Mouse (Mus musculus): ENCODE measurements around the gene Ntrk2. TPM values are rescaled to one million over a fixed set of nuclear protein-coding genes. Genes with fewer than 3 reads are reported as not detected.

Ntrk2 gene
- polyA plus RNA-seq, 1 experiment from 2014 or later = 1.7 TPM

DNA sequence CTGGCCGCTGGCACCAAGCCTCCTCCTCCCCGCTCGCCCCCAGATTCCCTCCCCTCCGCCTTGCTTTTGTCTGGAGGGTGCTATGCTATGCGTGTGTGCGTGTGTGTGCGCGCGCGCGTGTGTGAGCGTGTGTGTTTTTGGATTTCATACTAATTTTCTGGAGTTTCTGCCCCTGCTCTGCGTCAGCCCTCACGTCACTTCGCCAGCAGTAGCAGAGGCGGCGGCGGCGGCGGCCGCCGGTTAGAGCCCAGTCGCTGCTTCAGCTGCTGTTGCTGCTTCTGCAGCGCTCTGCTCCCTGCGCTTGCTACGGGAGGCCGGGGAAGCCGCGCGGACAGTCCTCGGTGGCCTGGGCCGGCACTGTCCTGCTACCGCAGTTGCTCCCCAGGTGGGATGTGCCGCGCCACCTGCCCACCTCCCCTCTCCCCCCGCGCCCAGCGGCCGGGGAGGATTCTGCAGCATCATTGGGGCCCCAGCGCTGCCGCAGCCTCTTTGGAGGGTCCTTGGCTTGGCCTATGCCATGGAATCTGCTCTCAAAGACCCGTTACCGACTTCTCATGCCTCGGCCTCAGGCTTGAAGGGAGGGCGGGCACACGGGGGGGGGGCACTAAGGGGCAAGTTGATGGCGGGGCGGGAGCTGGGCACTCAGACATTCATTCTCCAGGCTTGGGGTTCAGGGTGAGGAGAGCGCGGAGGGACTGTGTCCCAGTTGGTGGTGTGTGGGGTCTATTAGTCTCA, 1.4 kb downstream of the Ntrk2 start:
- Histone ChIP-seq H3K9ac (peak overlapping the region; percentile 40), H3K4me3 (replicated peaks) (peak overlapping the region; percentile 44), H3K4me2 (replicated peaks) (peak overlapping the region; percentile 96), H3K27ac (no peak overlapping the region), H3K9me3 (no peaks in the 10 kb centered on the region), H3K27me3 (replicated peaks) (peaks cover 46% of the 10 kb centered on the region), H3K36me3 (no peaks in the 10 kb centered on the region), H3K4me1 (replicated peaks) (peaks cover 17% of the 10 kb centered on the region)
- 0 out of 2 replicates have a peak, but pooled peaks have one; percentile 61 for ATAC-seq
- WGBS = under 1% methylated on average over 50 of the region's 50 CpGs

- no peaks in the 10 kb centered on the region for H3K36me3 ChIP-seq
- H3K27ac ChIP-seq = no peak overlapping the region
- WGBS = 2% methylated on average over 32 of the region's 32 CpGs
- peak overlapping the region; percentile 17; the same call in 1 of the 2 replicates for H3K9ac ChIP-seq
- H3K9me3 ChIP-seq = no peaks in the 10 kb centered on the region
- peak; percentile 31; the same call in 1 of the 2 replicates for ATAC-seq
- H3K4me3 ChIP-seq (replicated peaks) = peak overlapping the region; percentile 44
- peaks cover 17% of the 10 kb centered on the region for H3K4me1 ChIP-seq (replicated peaks)
- H3K27me3 ChIP-seq (replicated peaks) = peaks cover 46% of the 10 kb centered on the region
- H3K4me2 ChIP-seq (replicated peaks) = peak overlapping the region; percentile 96
Observed at GRCm38 (mm10) chr13:58808381-58808821, 2.0 kb downstream of the Ntrk2 start.

- peaks cover 17% of the 10 kb centered on the region for H3K4me1 ChIP-seq (replicated peaks)
- WGBS = 87% methylated on average over 8 of the region's 8 CpGs
- no peaks in the 10 kb centered on the region for H3K9me3 ChIP-seq
- no peak overlapping the region for H3K27ac ChIP-seq
- no peak overlapping the region for H3K4me3 ChIP-seq (replicated peaks)
- H3K4me2 ChIP-seq (replicated peaks) = no peak overlapping the region
- no peak overlapping the region for H3K9ac ChIP-seq
- H3K36me3 ChIP-seq = no peaks in the 10 kb centered on the region
- H3K27me3 ChIP-seq (replicated peaks) = peaks cover 46% of the 10 kb centered on the region
- ATAC-seq = no peak
Observed at GRCm38 (mm10) chr13:58809930-58810329, 3.6 kb downstream of the Ntrk2 start.

DNA sequence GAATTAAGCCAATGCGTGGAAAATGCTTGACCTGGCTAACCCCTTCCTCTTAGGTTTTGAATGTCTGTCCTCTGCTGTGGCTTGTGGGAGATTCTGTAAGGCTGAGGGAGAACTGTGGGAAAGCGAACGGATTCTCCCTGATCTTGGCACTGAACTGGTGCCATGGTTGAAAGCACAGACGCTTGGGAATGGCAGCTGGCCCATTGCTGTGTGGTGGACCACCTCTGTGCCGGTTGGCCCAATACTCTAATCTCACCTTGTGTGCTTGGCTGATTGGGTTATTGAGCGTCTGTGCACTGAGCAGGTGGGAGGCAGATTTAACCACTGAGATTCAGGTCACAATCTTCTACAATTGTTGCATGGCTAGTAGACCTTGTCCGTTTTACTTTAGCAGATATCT, 18.4 kb downstream of the Ntrk2 start:
- H3K9me3 ChIP-seq = no peaks in the 10 kb centered on the region
- no peaks in the 10 kb centered on the region for H3K27me3 ChIP-seq (replicated peaks)
- no peaks in the 10 kb centered on the region for H3K36me3 ChIP-seq
- 87% methylated on average over 7 of the region's 7 CpGs for WGBS
- no peak overlapping the region for H3K9ac ChIP-seq
- H3K4me1 ChIP-seq (replicated peaks) = no peaks in the 10 kb centered on the region
- H3K4me3 ChIP-seq (replicated peaks) = no peak overlapping the region
- H3K27ac ChIP-seq = no peak overlapping the region
- H3K4me2 ChIP-seq (replicated peaks) = no peak overlapping the region
- no peak for ATAC-seq

GRCm38 (mm10) chr13:58826356-58827197, 20.2 kb downstream of the Ntrk2 start:
- H3K9me3 ChIP-seq = no peaks in the 10 kb centered on the region
- no peaks in the 10 kb centered on the region for H3K27me3 ChIP-seq (replicated peaks)
- 79% methylated on average over 14 of the region's 14 CpGs for WGBS
- no peak overlapping the region for H3K4me3 ChIP-seq (replicated peaks)
- H3K4me2 ChIP-seq (replicated peaks) = no peak overlapping the region
- no peaks in the 10 kb centered on the region for H3K4me1 ChIP-seq (replicated peaks)
- no peak overlapping the region for H3K27ac ChIP-seq
- ATAC-seq = no peak
- no peak overlapping the region for H3K9ac ChIP-seq
- H3K36me3 ChIP-seq = no peaks in the 10 kb centered on the region

DNA sequence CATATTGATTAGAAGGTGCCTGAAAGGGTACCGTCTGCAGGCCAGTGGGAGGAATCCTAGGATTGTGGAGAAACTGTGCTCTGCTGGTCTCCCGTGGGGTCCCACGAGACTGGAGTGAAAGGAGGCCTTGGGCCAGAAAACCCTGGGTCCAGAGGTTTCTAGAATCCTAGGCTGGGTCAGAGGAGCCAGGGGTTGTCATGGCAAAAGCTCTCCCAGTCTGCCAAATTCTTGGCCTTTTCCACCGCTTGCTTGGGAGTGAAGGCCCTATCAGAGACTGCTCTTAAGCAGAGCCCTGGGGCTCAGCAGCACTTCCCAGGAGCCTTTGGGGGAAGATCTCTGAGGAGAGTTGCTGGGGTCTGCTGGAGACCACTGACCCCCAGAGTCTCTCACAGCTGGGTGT, 25.6 kb downstream of the Ntrk2 start:
- 82% methylated on average over 4 of the region's 4 CpGs for WGBS
- Histone ChIP-seq H3K4me2 (replicated peaks) (no peak overlapping the region), H3K27me3 (replicated peaks) (no peaks in the 10 kb centered on the region), H3K36me3 (no peaks in the 10 kb centered on the region), H3K9ac (no peak overlapping the region), H3K27ac (no peak overlapping the region), H3K4me1 (replicated peaks) (no peaks in the 10 kb centered on the region), H3K4me3 (replicated peaks) (no peak overlapping the region), H3K9me3 (no peaks in the 10 kb centered on the region)
- no peak for ATAC-seq

- Histone ChIP-seq H3K9ac (no peak overlapping the region), H3K27me3 (replicated peaks) (no peaks in the 10 kb centered on the region), H3K27ac (no peak overlapping the region), H3K4me2 (replicated peaks) (no peak overlapping the region), H3K4me3 (replicated peaks) (no peak overlapping the region), H3K36me3 (no peaks in the 10 kb centered on the region), H3K9me3 (no peaks in the 10 kb centered on the region), H3K4me1 (replicated peaks) (no peaks in the 10 kb centered on the region)
- WGBS = 71% methylated on average over 4 of the region's 4 CpGs
- no peak for ATAC-seq
Observed at GRCm38 (mm10) chr13:58834726-58835125, 28.4 kb downstream of the Ntrk2 start.

- H3K4me3 ChIP-seq (replicated peaks) = no peak overlapping the region
- no peak overlapping the region for H3K4me2 ChIP-seq (replicated peaks)
- H3K36me3 ChIP-seq = no peaks in the 10 kb centered on the region
- 0 out of 2 replicates have a peak, but pooled peaks cover 3% of the 10 kb centered on the region for H3K4me1 ChIP-seq (replicated peaks)
- no peaks in the 10 kb centered on the region for H3K9me3 ChIP-seq
- H3K27me3 ChIP-seq (replicated peaks) = no peaks in the 10 kb centered on the region
- no peak for ATAC-seq
- no peak overlapping the region for H3K9ac ChIP-seq
- 77% methylated on average over 1 of the region's 1 CpGs for WGBS
- no peak overlapping the region for H3K27ac ChIP-seq
Observed at GRCm38 (mm10) chr13:58836891-58837290, 30.5 kb downstream of the Ntrk2 start.

GRCm38 (mm10) chr13:58838110-58838509, 31.7 kb downstream of the Ntrk2 start:
- no peaks in the 10 kb centered on the region for H3K36me3 ChIP-seq
- 0 out of 2 replicates have a peak, but pooled peaks cover 3% of the 10 kb centered on the region for H3K4me1 ChIP-seq (replicated peaks)
- ATAC-seq = no peak
- no peak overlapping the region for H3K9ac ChIP-seq
- H3K27ac ChIP-seq = no peak overlapping the region
- no peaks in the 10 kb centered on the region for H3K27me3 ChIP-seq (replicated peaks)
- no peak overlapping the region for H3K4me3 ChIP-seq (replicated peaks)
- no peak overlapping the region for H3K4me2 ChIP-seq (replicated peaks)
- WGBS = 88% methylated on average over 8 of the region's 8 CpGs
- H3K9me3 ChIP-seq = no peaks in the 10 kb centered on the region

DNA sequence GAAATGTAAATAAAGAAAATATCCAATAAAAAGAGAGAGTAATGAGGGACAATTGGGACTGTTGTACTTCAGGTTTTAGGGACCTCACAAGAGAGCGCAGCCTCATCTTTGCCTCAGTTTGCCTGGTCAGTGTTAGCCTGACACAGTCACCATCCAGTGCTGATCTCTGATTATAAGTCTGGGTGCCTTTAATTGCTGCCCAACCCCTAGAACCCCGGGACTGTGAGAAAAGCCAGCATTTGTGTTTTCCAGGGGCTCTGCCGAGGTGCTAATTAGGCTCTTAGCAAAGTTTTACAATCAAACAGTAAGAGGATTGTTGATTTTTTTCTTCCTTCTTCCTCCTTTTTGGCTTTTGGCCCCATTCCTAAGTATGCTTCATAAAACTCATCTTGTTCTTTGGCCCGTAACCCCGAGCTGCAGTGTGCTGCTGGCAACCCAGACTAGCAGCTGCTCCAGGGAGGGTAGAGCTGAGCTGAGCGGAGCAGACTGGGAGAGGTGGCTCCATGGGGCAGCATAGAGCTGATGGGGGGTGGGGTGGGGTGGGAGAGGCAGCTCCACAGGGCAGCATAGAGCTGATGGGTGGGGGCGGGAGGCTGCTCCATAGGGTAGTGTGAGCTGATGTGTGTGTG, 34.5 kb downstream of the Ntrk2 start:
- Histone ChIP-seq H3K9ac (no peak overlapping the region), H3K36me3 (no peaks in the 10 kb centered on the region), H3K4me3 (replicated peaks) (no peak overlapping the region), H3K27me3 (replicated peaks) (no peaks in the 10 kb centered on the region), H3K4me1 (replicated peaks) (0 out of 2 replicates have a peak, but pooled peaks cover 3% of the 10 kb centered on the region), H3K9me3 (no peaks in the 10 kb centered on the region), H3K4me2 (replicated peaks) (peak overlapping the region; percentile 12; the same call in 1 of the 2 replicates), H3K27ac (no peak overlapping the region)
- ATAC-seq = peak; percentile 94
- WGBS = 18% methylated on average over 6 of the region's 7 CpGs

- H3K36me3 ChIP-seq = no peaks in the 10 kb centered on the region
- H3K4me3 ChIP-seq (replicated peaks) = no peak overlapping the region
- H3K27me3 ChIP-seq (replicated peaks) = no peaks in the 10 kb centered on the region
- 85% methylated on average over 9 of the region's 9 CpGs for WGBS
- H3K4me2 ChIP-seq (replicated peaks) = no peak overlapping the region
- 0 out of 2 replicates have a peak, but pooled peaks cover 3% of the 10 kb centered on the region for H3K4me1 ChIP-seq (replicated peaks)
- no peaks in the 10 kb centered on the region for H3K9me3 ChIP-seq
- H3K9ac ChIP-seq = no peak overlapping the region
- ATAC-seq = no peak
- H3K27ac ChIP-seq = no peak overlapping the region
Observed at GRCm38 (mm10) chr13:58843826-58844225, 37.5 kb downstream of the Ntrk2 start.

GRCm38 (mm10) chr13:58848578-58848977, 42.2 kb downstream of the Ntrk2 start:
- no peak for ATAC-seq
- H3K4me1 ChIP-seq (replicated peaks) = no peaks in the 10 kb centered on the region
- H3K9me3 ChIP-seq = no peaks in the 10 kb centered on the region
- H3K9ac ChIP-seq = no peak overlapping the region
- 84% methylated on average over 4 of the region's 4 CpGs for WGBS
- no peak overlapping the region for H3K27ac ChIP-seq
- no peak overlapping the region for H3K4me3 ChIP-seq (replicated peaks)
- no peaks in the 10 kb centered on the region for H3K27me3 ChIP-seq (replicated peaks)
- no peaks in the 10 kb centered on the region for H3K36me3 ChIP-seq
- no peak overlapping the region for H3K4me2 ChIP-seq (replicated peaks)
